Mouse (Mus musculus): ENCODE measurements around the gene Insl5.

DNA sequence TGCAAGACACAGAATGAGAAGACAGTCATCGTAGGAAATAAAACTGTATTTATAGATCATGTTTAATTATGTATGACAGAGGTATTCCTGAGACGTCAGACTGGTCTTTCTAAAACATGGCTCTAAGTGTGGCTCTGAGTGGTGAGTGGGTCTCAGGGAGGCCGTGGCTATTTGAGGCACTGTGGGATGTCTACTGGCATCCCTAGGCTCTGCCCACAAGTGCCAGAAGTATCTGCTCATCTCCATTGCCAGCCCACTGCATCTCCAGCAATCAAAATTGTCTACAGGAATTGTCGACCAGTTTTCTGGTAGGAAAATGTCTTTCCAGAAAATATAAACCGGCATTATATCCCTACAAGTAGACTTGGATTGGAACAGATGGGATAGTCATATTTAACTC is 30.3 kb upstream of the Insl5 start:
- TF ChIP-seq CTCF (IDR thresholded peaks at IDR 0.05; ENCODE audit: extremely low read depth, insufficient read length, insufficient replicate concordance, low read depth, low read length) (no peak), POLR2A (IDR thresholded peaks at IDR 0.05; ENCODE audit: low read depth, low read length) (no peak)

Data from small intestine, adult 2 months (tissue).